Mouse (Mus musculus) spleen, adult 2 months (tissue): Measurements from ENCODE around the gene Kdm1a. TPM values are rescaled to one million over a fixed set of nuclear protein-coding genes. Genes with fewer than 3 reads are reported as not detected.

ENCODE experiments used
- DNase-seq, 2 experiments: peaks; one replicate each; pipeline versions ENCODE4 v3.0.0 to v3.0.0-alpha.2; 2012 to 2021; ENCODE audit warnings: low spot score in 2 of 2, low read depth in 1 of 2
- H3K27ac ChIP-seq: fragments of 200-500 bp; 2 replicates; pipeline ENCODE4 v1.5.1; 2012; ENCODE audit warnings: low read length, inconsistent platforms; ENCODE audit not compliant: insufficient read depth
- H3K27me3 ChIP-seq: fragments of 200-500 bp; 2 replicates; pipeline ENCODE4 v1.6.1; 2012; ENCODE audit warnings: mild to moderate bottlenecking, moderate library complexity, low read length, inconsistent platforms; ENCODE audit not compliant: control insufficient read depth, insufficient read depth
- H3K36me3 ChIP-seq: fragments of 200-500 bp; 2 replicates; pipeline ENCODE4 v1.6.1; 2012; ENCODE audit warnings: mild to moderate bottlenecking, low read length, inconsistent platforms; ENCODE audit not compliant: control insufficient read depth, insufficient read depth
- H3K4me1 ChIP-seq: fragments of 200-500 bp; 2 replicates; pipeline ENCODE4 v1.6.1; 2011; ENCODE audit warnings: inconsistent platforms; ENCODE audit not compliant: control insufficient read depth, insufficient read depth, insufficient read length
- H3K4me3 ChIP-seq: fragments of 200-500 bp; 2 replicates; pipeline ENCODE4 v1.5.1; 2011; ENCODE audit warnings: mild to moderate bottlenecking, inconsistent platforms; ENCODE audit not compliant: insufficient read depth, insufficient read length; ENCODE audit errors: extremely low read depth
- CTCF ChIP-seq: fragments of 200-500 bp; IDR thresholded peaks from 2 replicates; pipeline ENCODE4 v1.5.1; 2011; ENCODE audit warnings: mild to moderate bottlenecking, inconsistent platforms; ENCODE audit not compliant: insufficient read depth, insufficient read length, insufficient replicate concordance; ENCODE audit errors: extremely low read depth
- POLR2A ChIP-seq: fragments of 200-500 bp; IDR thresholded peaks from 2 replicates; pipeline ENCODE4 v1.6.1; 2011; ENCODE audit warnings: low read depth, low read length, inconsistent platforms
- WGBS: fragments of 180-500 bp; shearing (Covaris S2); methylation state at CpG from one replicate; pipeline ENCODE4 v1.1.7; 2018; 5-methylcytosine and 5-hydroxymethylcytosine counted together
- polyA plus RNA-seq: library from polyadenylated mRNA; depleted of rRNA; stranded (reverse); fragments of >200 nt; gene quantifications from 2 replicates; pipeline ENCODE4 v1.2.3, GENCODE M21; 2012

Gene Kdm1a
- polyA plus RNA-seq, 1 experiment = 19.0 TPM

- H3K27me3 ChIP-seq = no peaks in the 10 kb centered on the region
- TF ChIP-seq POLR2A (no peak), CTCF (no peak)
- no peak overlapping the region for H3K4me3 ChIP-seq
Observed at GRCm38 (mm10) chr4:136594006-136594405, 8.5 kb downstream of the Kdm1a start.

GRCm38 (mm10) chr4:136592111-136592510 is 10.4 kb downstream of the Kdm1a start:
- no peak overlapping the region for H3K4me3 ChIP-seq
- no peaks in the 10 kb centered on the region for H3K4me1 ChIP-seq
- no peak overlapping the region for H3K27ac ChIP-seq
- peaks cover 4% of the 10 kb centered on the region for H3K36me3 ChIP-seq
- WGBS = 68% methylated on average over 4 of the region's 4 CpGs
- TF ChIP-seq POLR2A (no peak), CTCF (no peak)
- no peaks in the 10 kb centered on the region for H3K27me3 ChIP-seq
- DNase-seq = no peak

More at GRCm38 (mm10) chr4:136594006-136594405, 8.5 kb downstream of the Kdm1a start:
- no peak for DNase-seq
- Histone ChIP-seq H3K27ac (no peak overlapping the region), H3K4me1 (no peaks in the 10 kb centered on the region), H3K36me3 (peaks cover 4% of the 10 kb centered on the region)
- 97% methylated on average over 2 of the region's 2 CpGs for WGBS

- H3K27ac ChIP-seq = no peak overlapping the region
- 85% methylated on average over 4 of the region's 4 CpGs for WGBS
- H3K27me3 ChIP-seq = no peaks in the 10 kb centered on the region
- DNase-seq = no peak
- peaks cover 4% of the 10 kb centered on the region for H3K36me3 ChIP-seq
- no peaks in the 10 kb centered on the region for H3K4me1 ChIP-seq
- H3K4me3 ChIP-seq = no peak overlapping the region
- no peak for TF ChIP-seq POLR2A
- no peak for TF ChIP-seq CTCF
Observed at GRCm38 (mm10) chr4:136588003-136588402, 14.5 kb downstream of the Kdm1a start.

GRCm38 (mm10) chr4:136587221-136587827 is 15.2 kb downstream of the Kdm1a start:
- Histone ChIP-seq H3K4me1 (no peaks in the 10 kb centered on the region; the same call in 1 of the 2 replicates), H3K36me3 (peaks cover 4% of the 10 kb centered on the region), H3K27ac (no peak overlapping the region), H3K27me3 (no peaks in the 10 kb centered on the region), H3K4me3 (no peak overlapping the region)
- no peak for DNase-seq
- 87% methylated on average over 4 of the region's 4 CpGs for WGBS
- TF ChIP-seq CTCF (no peak), POLR2A (no peak)

- Histone ChIP-seq H3K36me3 (peaks cover 2% of the 10 kb centered on the region), H3K27ac (no peak overlapping the region), H3K27me3 (no peaks in the 10 kb centered on the region), H3K4me3 (no peak overlapping the region), H3K4me1 (no peaks in the 10 kb centered on the region; the same call in 1 of the 2 replicates)
- 92% methylated on average over 3 of the region's 3 CpGs for WGBS
- TF ChIP-seq CTCF (no peak), POLR2A (no peak)
- no peak for DNase-seq
Observed at GRCm38 (mm10) chr4:136581885-136582284, 20.6 kb downstream of the Kdm1a start.

GRCm38 (mm10) chr4:136569998-136570397 is 32.5 kb downstream of the Kdm1a start:
- TF ChIP-seq POLR2A (no peak), CTCF (no peak)
- H3K27me3 ChIP-seq = no peaks in the 10 kb centered on the region
- H3K36me3 ChIP-seq = peaks cover 31% of the 10 kb centered on the region
- no peak overlapping the region for H3K27ac ChIP-seq
- no peak overlapping the region for H3K4me3 ChIP-seq
- no peaks in the 10 kb centered on the region for H3K4me1 ChIP-seq
- DNase-seq = no peak

GRCm38 (mm10) chr4:136568629-136569028 is 33.9 kb downstream of the Kdm1a start:
- H3K27ac ChIP-seq = no peak overlapping the region
- H3K36me3 ChIP-seq = peaks cover 31% of the 10 kb centered on the region
- no peaks in the 10 kb centered on the region for H3K27me3 ChIP-seq
- 77% methylated on average over 3 of the region's 3 CpGs for WGBS
- H3K4me1 ChIP-seq = no peaks in the 10 kb centered on the region
- TF ChIP-seq CTCF (no peak), POLR2A (no peak)
- no peak overlapping the region for H3K4me3 ChIP-seq
- DNase-seq = no peak
